Mouse (Mus musculus) heart, postnatal 0 days (tissue): ENCODE data around the gene S1pr4.

Experiments used
- CTCF ChIP-seq: IDR thresholded peaks from 2 replicates; pipeline ENCODE4 v1.5.1; 2016; ENCODE audit warnings: antibody characterized with exemption, control low read depth, low read depth
- EP300 ChIP-seq: IDR thresholded peaks from 2 replicates; pipeline ENCODE4 v1.6.1; 2016; ENCODE audit warnings: antibody characterized with exemption, low read depth

DNA sequence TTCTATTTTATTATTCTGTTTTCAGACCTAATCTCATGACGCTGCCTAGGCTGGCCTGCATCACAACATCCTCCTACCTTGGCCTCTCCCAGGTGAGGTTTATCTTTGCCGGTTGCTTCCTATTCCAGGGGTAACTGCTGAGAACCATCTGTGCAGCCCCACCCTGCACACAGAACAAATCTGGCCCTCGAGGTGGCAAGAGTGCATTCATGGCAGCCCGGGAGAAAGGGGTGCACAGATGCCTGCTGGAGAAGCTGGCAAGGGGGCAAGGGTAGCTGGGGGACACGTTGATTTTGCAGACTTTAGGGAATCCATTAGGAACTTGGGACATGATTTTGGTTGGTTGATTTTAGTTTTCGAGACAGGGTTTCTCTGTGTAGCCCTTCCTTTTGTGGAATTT lies 41.7 kb downstream of the S1pr4 start:
- TF ChIP-seq CTCF (no peak), EP300 (no peak)
